Mouse (Mus musculus) gastrocnemius, adult 8-10 months (tissue): ENCODE measurements at regions not wholly inside any gene's neighbourhood (a gene's known extent, or its start where the extent isn't known, plus 50 kb on each side); places are given as distances from the start of the nearest gene placed in this dataset.
A peak's percentile ranks its signal among the peaks of the same experiment; 100 is the strongest.

Experiments
- DNase-seq, 2 experiments: peaks; one replicate each; pipeline ENCODE4 v3.0.0; 2022; ENCODE audit warnings: low spot score in 2 of 2

DNA sequence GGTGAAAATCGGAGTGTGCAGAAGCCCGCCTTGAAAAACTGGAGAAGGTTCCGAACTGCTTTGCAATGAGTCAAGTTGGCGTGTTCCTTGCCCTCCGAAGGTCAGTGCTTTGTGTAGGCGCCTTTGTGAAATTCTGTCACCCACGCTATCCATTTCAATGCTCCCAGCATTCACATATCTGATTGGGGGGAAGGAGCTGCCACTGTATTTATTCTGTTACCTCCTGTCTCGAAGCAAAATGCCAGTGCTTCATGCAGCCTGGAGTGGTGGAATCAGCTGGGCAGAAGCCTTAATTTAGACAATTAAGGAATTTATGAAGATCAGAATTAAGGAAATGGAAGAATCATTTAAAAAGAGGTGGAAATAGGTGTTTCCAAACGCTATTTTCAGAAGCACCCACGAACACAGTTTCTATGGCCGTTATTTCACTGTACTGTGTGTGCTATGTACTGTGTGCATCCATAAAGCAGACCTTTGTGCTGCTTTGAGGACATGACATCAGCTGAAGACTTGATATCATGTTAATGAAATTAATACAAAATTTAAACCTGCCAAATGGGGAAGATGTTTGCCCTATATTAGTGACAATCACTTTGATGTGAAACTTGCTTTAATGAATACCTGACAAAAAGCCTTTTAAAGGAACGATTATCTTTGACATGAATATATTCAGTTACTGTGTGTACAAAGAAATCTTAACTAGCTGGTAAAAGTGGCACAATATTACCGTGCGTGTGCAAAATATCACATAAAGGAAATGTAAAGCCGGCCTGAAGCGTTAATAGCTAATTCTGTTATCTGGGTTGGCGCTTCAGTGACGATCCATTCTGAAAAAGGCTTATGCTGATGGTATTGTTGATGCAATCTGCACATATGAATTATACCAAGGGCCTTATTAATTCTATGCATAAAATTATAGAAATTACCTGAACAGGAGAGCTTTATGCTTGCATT is 72.9 kb upstream of the Gls start:
- no peak for DNase-seq

DNA sequence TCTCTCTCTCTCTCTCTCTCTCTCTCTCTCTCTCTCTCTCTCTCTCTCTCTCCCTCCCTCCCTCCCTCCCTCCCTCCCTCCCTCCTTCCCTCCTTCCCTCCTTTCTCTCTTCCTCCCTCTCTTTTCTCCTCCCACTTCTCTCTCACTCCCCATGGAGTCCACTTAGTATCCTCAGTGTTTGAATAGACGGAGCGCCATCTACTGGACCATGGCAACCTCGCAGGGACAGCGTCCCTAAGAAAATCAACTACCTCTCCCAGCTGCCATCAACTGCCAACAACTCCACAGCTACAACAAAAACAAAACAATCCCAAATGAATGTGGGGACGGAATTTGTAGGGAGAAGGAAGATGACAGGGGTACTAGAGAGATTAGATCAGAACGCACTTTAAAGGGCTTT is 69.5 kb upstream of the Gls start:
- DNase-seq = peak; percentile 44 to 63

DNA sequence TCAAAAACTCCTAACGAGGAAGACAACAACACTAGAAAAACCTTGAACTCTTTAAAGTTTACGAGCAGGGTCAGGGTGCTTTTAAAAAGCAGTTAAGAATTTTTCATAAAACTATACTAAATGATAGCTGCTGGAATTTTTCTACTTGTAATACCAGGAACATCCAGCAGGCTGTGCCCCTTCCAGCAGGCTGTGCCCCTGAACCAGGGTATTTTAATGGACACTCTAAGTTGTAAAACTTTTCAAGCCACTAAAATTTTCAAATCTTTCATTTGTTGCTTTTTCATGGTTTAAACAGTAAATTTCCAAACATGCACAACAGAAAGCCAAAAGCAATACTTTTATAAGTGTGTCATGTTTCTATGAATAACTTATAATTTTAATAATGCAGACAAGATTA is 68.2 kb upstream of the Gls start:
- no peak for DNase-seq

DNA sequence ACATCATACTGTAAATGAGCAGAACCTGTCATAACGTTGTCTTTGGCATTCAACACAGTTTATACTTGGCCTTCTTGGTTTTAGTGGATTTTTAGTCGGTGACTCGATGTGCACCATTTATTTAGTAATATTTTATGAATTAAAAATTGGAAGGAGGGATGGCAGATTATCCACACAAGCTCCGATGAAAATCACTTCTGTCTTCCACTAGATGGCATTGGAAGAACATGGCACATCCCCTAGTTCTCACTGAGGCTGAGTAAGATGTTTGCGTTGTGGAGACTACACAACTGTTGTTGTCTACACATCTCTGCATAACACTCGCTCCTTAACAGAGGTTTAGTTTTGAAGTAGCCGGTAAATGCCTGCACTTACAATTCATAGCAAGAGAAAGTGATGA is 66.5 kb upstream of the Gls start:
- no peak for DNase-seq

DNA sequence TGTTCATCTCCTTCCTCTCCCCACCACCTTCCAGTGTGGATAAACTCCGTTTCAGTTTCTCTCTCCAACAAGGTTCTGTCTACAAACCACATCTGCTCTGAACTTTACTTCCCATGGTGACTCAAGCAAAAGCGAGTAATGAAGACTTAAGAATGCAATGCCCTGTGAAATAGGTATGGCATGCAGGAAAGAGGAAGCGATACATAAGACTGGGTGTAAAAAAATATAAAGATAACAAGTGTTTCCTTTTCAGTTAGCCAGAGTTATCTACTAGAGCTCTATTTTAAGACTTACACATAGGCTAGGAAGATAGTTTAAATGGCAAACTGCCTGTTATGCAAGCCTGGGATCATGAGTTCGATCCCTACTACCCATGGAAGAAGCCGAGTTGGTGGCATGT is 65.3 kb upstream of the Gls start:
- no peak for DNase-seq

DNA sequence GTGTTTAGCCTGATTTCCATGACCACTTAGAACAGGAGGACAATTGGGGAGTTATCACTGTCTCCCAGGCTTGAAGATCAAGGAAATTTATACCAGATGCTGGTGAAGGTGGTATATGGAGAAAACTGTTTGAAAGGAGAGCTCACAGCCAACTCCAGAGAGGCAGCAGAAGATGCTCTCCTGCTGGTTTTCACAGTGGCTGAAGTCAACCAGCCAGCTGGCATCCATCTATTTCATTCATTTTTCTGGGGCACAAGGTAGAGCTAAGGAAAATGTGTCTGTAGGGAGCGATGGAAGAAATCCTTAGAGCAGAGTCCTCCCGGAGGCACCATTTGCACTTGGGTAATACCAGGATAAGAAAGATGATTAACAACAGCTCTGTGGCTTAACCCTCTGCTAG is 63.1 kb upstream of the Gls start:
- DNase-seq = no peak

DNA sequence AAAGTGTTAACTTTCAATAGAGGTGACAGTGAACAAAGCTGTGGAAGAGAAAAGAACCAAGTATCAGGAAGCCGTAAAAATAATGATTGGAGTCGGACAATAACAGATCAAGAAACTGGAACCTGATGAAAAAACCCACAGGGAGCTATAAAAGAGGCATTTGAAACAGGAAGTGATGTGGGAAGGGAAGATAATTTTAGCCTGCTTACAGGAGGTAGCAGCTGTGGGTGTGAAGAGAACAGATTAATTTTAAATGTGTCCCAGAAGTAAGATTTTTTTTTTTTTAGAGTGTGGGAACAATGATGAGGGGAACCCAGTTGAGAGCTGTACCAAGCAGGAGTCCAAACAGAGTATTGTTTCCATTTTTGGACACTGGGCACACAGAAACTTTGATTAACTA is 61.5 kb upstream of the Gls start:
- DNase-seq = no peak

DNA sequence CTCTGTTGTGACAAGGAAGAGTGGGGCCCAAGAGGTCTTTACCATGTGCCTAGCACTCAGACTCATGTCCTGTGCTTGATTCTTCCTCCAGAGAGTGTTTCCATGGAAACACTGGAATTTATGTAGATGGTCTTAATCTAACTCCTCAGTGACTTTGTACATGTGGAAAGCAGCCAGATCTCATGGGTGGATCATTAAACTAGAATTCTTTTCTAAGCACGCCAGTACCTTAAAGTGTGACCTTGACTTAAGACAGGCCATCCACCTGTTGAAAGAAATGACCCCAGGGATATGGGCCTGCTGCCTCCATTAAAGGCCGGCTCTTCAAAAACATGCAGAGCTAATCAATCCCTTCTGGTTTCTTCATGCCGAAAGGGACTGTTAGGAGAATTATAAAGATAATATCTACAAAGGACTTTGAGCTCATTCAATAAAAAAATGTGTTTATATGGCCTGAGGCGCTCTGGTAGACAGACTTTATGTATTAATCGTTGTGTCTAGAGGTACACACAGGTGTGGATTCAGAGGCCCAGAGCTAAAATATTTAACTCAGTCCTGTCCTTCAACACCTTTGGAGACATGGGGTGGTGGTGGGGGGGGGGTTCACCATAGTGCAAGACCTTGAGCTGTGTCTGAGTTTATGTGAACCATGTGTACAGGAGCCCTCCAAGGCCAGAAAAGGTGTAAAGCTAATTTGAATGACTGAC is 60.5 kb upstream of the Gls start:
- no peak for DNase-seq
